Mouse (Mus musculus): ENCODE measurements around the gene Gjc3.

DNA sequence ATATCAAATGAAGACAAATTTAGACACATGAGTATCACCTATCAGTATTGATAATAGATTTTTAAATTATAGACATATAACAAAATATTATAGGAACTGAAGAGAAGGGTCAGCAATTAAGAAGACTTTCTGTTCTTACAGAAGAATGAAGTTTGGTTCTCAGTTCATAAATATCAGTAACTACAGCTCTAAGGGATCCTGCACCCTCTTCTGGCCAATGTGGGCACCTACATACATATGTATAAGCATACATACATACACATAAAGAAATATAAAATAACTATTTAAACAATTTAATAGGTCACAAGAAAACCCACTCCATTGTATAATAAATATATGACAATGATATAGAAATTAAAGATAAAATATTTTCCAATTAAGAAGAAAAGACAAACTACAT lies 48.4 kb downstream of the Gjc3 start:
- TF ChIP-seq CTCF (IDR thresholded peaks at IDR 0.05; ENCODE audit: low read depth, low read length) = no peak
- no peak for TF ChIP-seq GATA1 (IDR thresholded peaks at IDR 0.05; ENCODE audit: borderline replicate concordance, low read length)
